Mouse (Mus musculus): ENCODE data around the gene Tekt2. TPM values are rescaled to one million over a fixed set of nuclear protein-coding genes. Genes with fewer than 3 reads are reported as not detected.

Gene Tekt2
- polyA plus RNA-seq (2011; ENCODE audit: insufficient read depth, insufficient read length, low replicate concordance, missing spikeins) = 0.65 TPM in 1 of 2 replicates, not detected in the other

DNA sequence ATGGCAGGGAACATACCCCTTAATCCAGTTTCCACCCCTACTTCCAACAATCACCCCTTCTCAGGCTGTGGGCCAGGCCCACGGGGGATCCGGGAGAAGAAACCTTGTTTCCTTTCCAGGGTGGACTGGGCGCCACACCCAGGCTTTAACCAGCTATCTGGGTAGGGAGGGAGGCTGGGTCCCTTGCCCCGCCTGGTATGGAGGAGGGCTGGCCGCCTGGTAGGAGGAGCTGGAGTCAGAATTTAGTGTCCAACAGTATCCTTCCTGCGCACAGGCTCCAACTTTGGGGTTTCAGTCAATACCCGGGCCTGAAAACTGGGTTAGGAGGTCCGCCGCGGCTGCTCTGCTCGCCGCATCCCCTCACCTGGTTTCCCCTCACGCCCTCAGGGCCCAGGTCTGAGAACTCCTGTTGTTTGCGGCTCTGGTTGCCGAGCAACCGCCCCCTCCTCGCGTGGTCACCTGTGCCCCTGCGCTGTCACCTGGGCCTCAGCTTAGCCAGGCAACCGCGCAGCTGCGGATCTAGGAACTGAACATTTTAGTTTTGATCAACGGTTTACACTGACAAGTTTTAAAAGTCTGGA is at the start of gene Tekt2:
Gene Tekt2 (minus strand): TSS at position 408 of the 581 bp plus-strand sequence.
- Histone ChIP-seq H3K4me3 (replicated peaks; ENCODE audit: control insufficient read depth, low read depth, low read length) (no peak within 1 kb of the TSS), H3K4me1 (ENCODE audit: control insufficient read depth, insufficient read depth, low read length) (no peaks in the 10 kb centered on the region), H3K27ac (ENCODE audit: control insufficient read depth, insufficient read depth, low read depth, low read length, poor library complexity) (no peak within 1 kb of the TSS)
- no peak for TF ChIP-seq CTCF (IDR thresholded peaks at IDR 0.05; ENCODE audit: control insufficient read depth, insufficient read depth, low read length)
- no peak for TF ChIP-seq POLR2A (IDR thresholded peaks at IDR 0.05; ENCODE audit: borderline replicate concordance, control insufficient read depth, low read depth, low read length)
- 45% methylated on average over 23 of the region's 23 CpGs for WGBS

DNA sequence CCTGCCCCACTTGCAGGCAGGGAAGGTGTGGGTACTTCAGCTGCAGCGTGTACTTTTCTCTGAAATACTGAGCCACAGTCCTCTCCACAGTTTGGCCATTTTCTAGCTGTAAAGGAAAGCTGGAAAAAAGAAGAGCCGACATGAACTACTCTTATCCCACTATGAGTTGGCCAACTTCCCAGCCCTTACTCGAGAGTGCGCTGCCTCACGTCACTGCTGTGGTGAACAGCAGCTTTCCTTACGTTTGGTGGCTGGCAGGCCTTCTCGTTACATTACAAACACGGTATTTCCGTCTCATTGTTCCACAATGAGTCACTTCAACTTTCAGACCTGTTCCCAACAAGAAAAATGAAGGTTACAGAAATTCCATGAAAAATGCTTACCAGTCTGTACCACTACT is 46.0 kb upstream of the Tekt2 start:
- H3K27ac ChIP-seq (ENCODE audit: control insufficient read depth, insufficient read depth, low read depth, low read length, poor library complexity) = no peak overlapping the region
- no peak overlapping the region for H3K4me3 ChIP-seq (replicated peaks; ENCODE audit: control insufficient read depth, low read depth, low read length)
- TF ChIP-seq CTCF (IDR thresholded peaks at IDR 0.05; ENCODE audit: control insufficient read depth, insufficient read depth, low read length) (no peak), POLR2A (IDR thresholded peaks at IDR 0.05; ENCODE audit: borderline replicate concordance, control insufficient read depth, low read depth, low read length) (no peak)
- H3K4me1 ChIP-seq (ENCODE audit: control insufficient read depth, insufficient read depth, low read length) = no peaks in the 10 kb centered on the region
- 88% methylated on average over 9 of the region's 9 CpGs for WGBS

- TF ChIP-seq POLR2A (IDR thresholded peaks at IDR 0.05; ENCODE audit: borderline replicate concordance, control insufficient read depth, low read depth, low read length) (no peak), CTCF (IDR thresholded peaks at IDR 0.05; ENCODE audit: control insufficient read depth, insufficient read depth, low read length) (no peak)
- H3K4me3 ChIP-seq (replicated peaks; ENCODE audit: control insufficient read depth, low read depth, low read length) = no peak overlapping the region
- 89% methylated on average over 1 of the region's 1 CpGs for WGBS
- H3K4me1 ChIP-seq (ENCODE audit: control insufficient read depth, insufficient read depth, low read length) = no peaks in the 10 kb centered on the region
- no peak overlapping the region for H3K27ac ChIP-seq (ENCODE audit: control insufficient read depth, insufficient read depth, low read depth, low read length, poor library complexity)
Observed at GRCm38 (mm10) chr4:126360069-126360468, 34.6 kb upstream of the Tekt2 start.

- H3K4me3 ChIP-seq (replicated peaks; ENCODE audit: control insufficient read depth, low read depth, low read length) = no peak overlapping the region
- H3K27ac ChIP-seq (ENCODE audit: control insufficient read depth, insufficient read depth, low read depth, low read length, poor library complexity) = no peak overlapping the region
- WGBS = 79% methylated on average over 4 of the region's 4 CpGs
- TF ChIP-seq CTCF (IDR thresholded peaks at IDR 0.05; ENCODE audit: control insufficient read depth, insufficient read depth, low read length) (no peak), POLR2A (IDR thresholded peaks at IDR 0.05; ENCODE audit: borderline replicate concordance, control insufficient read depth, low read depth, low read length) (no peak)
- no peaks in the 10 kb centered on the region for H3K4me1 ChIP-seq (ENCODE audit: control insufficient read depth, insufficient read depth, low read length)
Observed at GRCm38 (mm10) chr4:126343451-126343850, 18.0 kb upstream of the Tekt2 start.

DNA sequence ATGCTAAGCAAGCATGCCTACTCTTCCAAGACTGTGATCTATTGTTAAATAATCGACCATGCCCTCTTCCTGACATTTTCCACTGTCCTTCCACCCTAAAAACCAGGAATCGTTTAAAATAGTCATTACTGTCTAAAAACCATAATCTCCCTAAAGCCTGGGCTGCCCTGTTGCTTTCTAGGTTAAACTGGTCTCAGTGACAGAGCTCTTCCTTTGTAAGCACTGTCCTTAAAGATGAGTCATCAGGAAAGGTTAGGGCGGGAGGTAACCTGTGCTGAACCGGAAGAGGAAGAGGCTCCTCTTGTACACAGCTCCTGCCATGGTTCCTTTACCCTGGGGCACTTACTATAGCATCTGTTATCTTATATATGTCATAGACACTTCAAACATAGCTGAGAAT is 14.0 kb upstream of the Tekt2 start:
- H3K4me3 ChIP-seq (replicated peaks; ENCODE audit: control insufficient read depth, low read depth, low read length) = no peak overlapping the region
- no peak overlapping the region for H3K27ac ChIP-seq (ENCODE audit: control insufficient read depth, insufficient read depth, low read depth, low read length, poor library complexity)
- TF ChIP-seq CTCF (IDR thresholded peaks at IDR 0.05; ENCODE audit: control insufficient read depth, insufficient read depth, low read length) (no peak), POLR2A (IDR thresholded peaks at IDR 0.05; ENCODE audit: borderline replicate concordance, control insufficient read depth, low read depth, low read length) (no peak)
- WGBS = 49% methylated on average over 4 of the region's 4 CpGs
- no peaks in the 10 kb centered on the region for H3K4me1 ChIP-seq (ENCODE audit: control insufficient read depth, insufficient read depth, low read length)

- 56% methylated on average over 3 of the region's 3 CpGs for WGBS
- TF ChIP-seq POLR2A (IDR thresholded peaks at IDR 0.05; ENCODE audit: borderline replicate concordance, control insufficient read depth, low read depth, low read length) = no peak
- TF ChIP-seq CTCF (IDR thresholded peaks at IDR 0.05; ENCODE audit: control insufficient read depth, insufficient read depth, low read length) = peak; percentile 57
- H3K4me3 ChIP-seq (replicated peaks; ENCODE audit: control insufficient read depth, low read depth, low read length) = no peak overlapping the region
- H3K4me1 ChIP-seq (ENCODE audit: control insufficient read depth, insufficient read depth, low read length) = no peaks in the 10 kb centered on the region
- H3K27ac ChIP-seq (ENCODE audit: control insufficient read depth, insufficient read depth, low read depth, low read length, poor library complexity) = no peak overlapping the region
Observed at GRCm38 (mm10) chr4:126332358-126332757, 6.9 kb upstream of the Tekt2 start.

DNA sequence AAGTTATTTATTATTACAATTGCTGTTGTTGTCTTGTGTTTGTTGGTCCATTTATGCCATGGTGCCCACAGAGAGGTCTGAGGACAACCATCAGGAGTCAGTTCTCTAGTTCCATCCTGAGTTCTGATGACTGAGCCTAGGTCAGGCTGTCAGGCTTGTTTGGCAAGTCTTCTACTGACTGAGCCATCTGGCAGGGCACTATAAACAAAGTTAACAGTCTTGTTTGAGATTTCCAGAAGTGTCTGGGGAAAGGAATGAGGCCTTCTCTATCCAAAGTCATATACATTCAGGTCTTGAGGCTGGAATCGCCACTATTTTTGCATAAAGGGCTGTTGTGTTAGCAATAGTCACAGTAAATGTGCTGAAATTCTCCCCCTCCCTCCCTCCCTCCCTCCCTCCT is 6.3 kb upstream of the Tekt2 start:
- WGBS = 79% methylated on average over 1 of the region's 1 CpGs
- Histone ChIP-seq H3K4me1 (ENCODE audit: control insufficient read depth, insufficient read depth, low read length) (no peaks in the 10 kb centered on the region), H3K4me3 (replicated peaks; ENCODE audit: control insufficient read depth, low read depth, low read length) (no peak overlapping the region), H3K27ac (ENCODE audit: control insufficient read depth, insufficient read depth, low read depth, low read length, poor library complexity) (no peak overlapping the region)
- TF ChIP-seq CTCF (IDR thresholded peaks at IDR 0.05; ENCODE audit: control insufficient read depth, insufficient read depth, low read length) (no peak), POLR2A (IDR thresholded peaks at IDR 0.05; ENCODE audit: borderline replicate concordance, control insufficient read depth, low read depth, low read length) (no peak)

DNA sequence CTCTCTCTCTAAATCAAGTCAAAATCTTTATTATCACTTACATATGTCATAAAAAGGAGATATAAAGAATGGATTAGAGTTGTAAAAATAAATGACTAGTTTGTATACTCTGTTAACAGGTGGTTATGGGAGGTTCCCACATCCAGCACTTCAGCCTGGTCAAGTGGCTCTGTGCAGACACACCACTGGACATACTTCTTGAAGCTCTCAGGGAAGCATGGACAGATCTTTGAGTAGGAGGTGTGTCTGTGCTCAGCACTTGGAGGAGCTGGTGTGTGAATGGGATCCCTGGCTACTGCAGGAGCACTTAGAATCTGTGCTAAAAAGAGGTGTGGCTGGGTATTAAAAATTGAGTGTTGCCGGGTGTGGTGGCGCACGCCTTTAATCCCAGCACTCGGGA is 4.8 kb upstream of the Tekt2 start:
- Histone ChIP-seq H3K27ac (ENCODE audit: control insufficient read depth, insufficient read depth, low read depth, low read length, poor library complexity) (no peak overlapping the region), H3K4me1 (ENCODE audit: control insufficient read depth, insufficient read depth, low read length) (no peaks in the 10 kb centered on the region), H3K4me3 (replicated peaks; ENCODE audit: control insufficient read depth, low read depth, low read length) (no peak overlapping the region)
- 90% methylated on average over 4 of the region's 4 CpGs for WGBS
- no peak for TF ChIP-seq POLR2A (IDR thresholded peaks at IDR 0.05; ENCODE audit: borderline replicate concordance, control insufficient read depth, low read depth, low read length)
- TF ChIP-seq CTCF (IDR thresholded peaks at IDR 0.05; ENCODE audit: control insufficient read depth, insufficient read depth, low read length) = no peak

DNA sequence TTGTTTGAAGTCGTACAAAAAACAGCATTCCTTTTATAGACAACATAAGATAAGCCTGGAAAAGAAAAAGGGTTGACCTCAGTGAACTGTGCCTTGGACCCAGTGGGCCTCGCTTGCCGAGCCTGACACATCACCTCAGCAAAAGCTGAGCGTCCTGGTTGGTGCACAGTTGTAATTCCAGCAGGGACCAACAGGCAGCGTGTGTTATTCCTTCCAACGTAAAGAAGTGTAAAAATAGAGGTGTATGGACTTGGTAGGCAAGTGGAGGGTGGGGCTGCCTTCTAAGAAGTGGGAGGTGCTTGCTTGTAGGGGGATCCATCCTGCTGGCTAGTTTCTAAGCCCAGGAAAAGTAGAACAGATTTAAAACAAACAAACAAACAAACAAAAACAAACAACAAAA is 548 bp upstream of the Tekt2 start:
- H3K27ac ChIP-seq (ENCODE audit: control insufficient read depth, insufficient read depth, low read depth, low read length, poor library complexity) = no peak overlapping the region
- no peaks in the 10 kb centered on the region for H3K4me1 ChIP-seq (ENCODE audit: control insufficient read depth, insufficient read depth, low read length)
- no peak overlapping the region for H3K4me3 ChIP-seq (replicated peaks; ENCODE audit: control insufficient read depth, low read depth, low read length)
- 49% methylated on average over 6 of the region's 6 CpGs for WGBS
- no peak for TF ChIP-seq POLR2A (IDR thresholded peaks at IDR 0.05; ENCODE audit: borderline replicate concordance, control insufficient read depth, low read depth, low read length)
- TF ChIP-seq CTCF (IDR thresholded peaks at IDR 0.05; ENCODE audit: control insufficient read depth, insufficient read depth, low read length) = no peak

Data from bone marrow, adult 2 months (tissue).